Mouse (Mus musculus) liver, embryonic 14.5 days (tissue): ENCODE measurements around the gene Zpbp2. TPM values are rescaled to one million over a fixed set of nuclear protein-coding genes. Genes with fewer than 3 reads are reported as not detected.
A peak's percentile ranks its signal among the peaks of the same experiment; 100 is the strongest.

Experiments
- ATAC-seq: fragments of 200-750 bp; cut with Nextera tagmentation; 2 replicates; pipeline ENCODE4 v1.8.0; 2017; ENCODE audit warnings: moderate number of reproducible peaks, mild to moderate bottlenecking, moderate library complexity; ENCODE audit not compliant: insufficient read depth
- DNase-seq, 3 experiments: peaks; one replicate each; pipeline ENCODE4 v3.0.0-alpha.2; 2012 to 2013; ENCODE audit warnings: low read depth in 3 of 3, low spot score in 3 of 3
- H3K27ac ChIP-seq: fragments of 300-500 bp; sonication (generic); 2 replicates; pipeline ENCODE4 v1.5.1; 2014; ENCODE audit warnings: moderate library complexity, mild to moderate bottlenecking, control low read depth, inconsistent platforms
- H3K27me3 ChIP-seq: fragments of 300-500 bp; sonication (generic); 2 replicates; pipeline ENCODE4 v1.6.1; 2014; ENCODE audit warnings: mild to moderate bottlenecking, low read length, moderate library complexity; ENCODE audit not compliant: control insufficient read depth, insufficient read depth
- H3K36me3 ChIP-seq: fragments of 300-500 bp; sonication (generic); replicated peaks from 2 replicates; pipeline ENCODE4 v1.6.1; 2014; ENCODE audit warnings: low read depth; ENCODE audit not compliant: control insufficient read depth, insufficient read depth
- H3K4me1 ChIP-seq, 2 experiments: fragments of 200-500 bp in 1 of 2; fragments of 300-500 bp in 1 of 2; sonication (generic) in 1 of 2; replicated peaks; 2 replicates each; pipeline ENCODE4 v1.6.1; 2012 to 2014; ENCODE audit warnings: antibody characterized with exemption in 1 of 2, inconsistent platforms in 1 of 2, low read length in 1 of 2; ENCODE audit not compliant: control insufficient read depth in 2 of 2, insufficient read depth in 2 of 2
- H3K4me2 ChIP-seq: fragments of 300-500 bp; sonication (generic); 2 replicates; pipeline ENCODE4 v1.6.1; 2014; ENCODE audit warnings: low read depth, mild to moderate bottlenecking, control low read depth, moderate library complexity
- H3K4me3 ChIP-seq, 2 experiments: fragments of 200-500 bp in 1 of 2; fragments of 300-500 bp in 1 of 2; sonication (generic) in 1 of 2; 2 replicates each; pipeline ENCODE4 v1.5.1; 2012 to 2014; ENCODE audit warnings: low read depth in 2 of 2, low read length in 2 of 2, mild to moderate bottlenecking in 2 of 2, control low read depth in 1 of 2, inconsistent platforms in 1 of 2, moderate library complexity in 1 of 2; ENCODE audit not compliant: insufficient read depth in 1 of 2
- H3K9ac ChIP-seq: fragments of 300-500 bp; sonication (generic); replicated peaks from 2 replicates; pipeline ENCODE4 v1.6.1; 2014; ENCODE audit warnings: mild to moderate bottlenecking, control low read depth, moderate library complexity
- H3K9me3 ChIP-seq: fragments of 300-500 bp; sonication (generic); 2 replicates; pipeline ENCODE4 v1.6.1; 2016; ENCODE audit warnings: low read length, mixed read lengths; ENCODE audit not compliant: control insufficient read depth
- CTCF ChIP-seq: IDR thresholded peaks from 2 replicates; pipeline ENCODE4 v1.5.1; 2016; ENCODE audit warnings: antibody characterized with exemption, low read depth, control low read depth
- EP300 ChIP-seq: IDR thresholded peaks from 2 replicates; pipeline ENCODE4 v1.6.1; 2016; ENCODE audit warnings: antibody characterized with exemption, low read depth
- WGBS: fragments of 180-500 bp; shearing (Covaris S2); extraction: QIAGEN DNeasy Blood & Tissue Kit; methylation state at CpG from one replicate; pipeline ENCODE4 v1.1.7; 2014; ENCODE audit not compliant: insufficient replicate concordance; 5-methylcytosine and 5-hydroxymethylcytosine counted together
- polyA plus RNA-seq, 2 experiments: library from polyadenylated mRNA; depleted of rRNA in 1 of 2; stranded (reverse) in 1 of 2; unstranded in 1 of 2; fragments of >200 nt; fragmentation: Nextera tagmentation in 1 of 2; extraction: Ambion mirVana in 1 of 2; gene quantifications; 2 replicates each; pipeline versions ENCODE4 v1.2.1 to v1.2.3; 2012 to 2014

Zpbp2 gene
- polyA plus RNA-seq, 2 experiments: 0.44 to 0.76 TPM

DNA sequence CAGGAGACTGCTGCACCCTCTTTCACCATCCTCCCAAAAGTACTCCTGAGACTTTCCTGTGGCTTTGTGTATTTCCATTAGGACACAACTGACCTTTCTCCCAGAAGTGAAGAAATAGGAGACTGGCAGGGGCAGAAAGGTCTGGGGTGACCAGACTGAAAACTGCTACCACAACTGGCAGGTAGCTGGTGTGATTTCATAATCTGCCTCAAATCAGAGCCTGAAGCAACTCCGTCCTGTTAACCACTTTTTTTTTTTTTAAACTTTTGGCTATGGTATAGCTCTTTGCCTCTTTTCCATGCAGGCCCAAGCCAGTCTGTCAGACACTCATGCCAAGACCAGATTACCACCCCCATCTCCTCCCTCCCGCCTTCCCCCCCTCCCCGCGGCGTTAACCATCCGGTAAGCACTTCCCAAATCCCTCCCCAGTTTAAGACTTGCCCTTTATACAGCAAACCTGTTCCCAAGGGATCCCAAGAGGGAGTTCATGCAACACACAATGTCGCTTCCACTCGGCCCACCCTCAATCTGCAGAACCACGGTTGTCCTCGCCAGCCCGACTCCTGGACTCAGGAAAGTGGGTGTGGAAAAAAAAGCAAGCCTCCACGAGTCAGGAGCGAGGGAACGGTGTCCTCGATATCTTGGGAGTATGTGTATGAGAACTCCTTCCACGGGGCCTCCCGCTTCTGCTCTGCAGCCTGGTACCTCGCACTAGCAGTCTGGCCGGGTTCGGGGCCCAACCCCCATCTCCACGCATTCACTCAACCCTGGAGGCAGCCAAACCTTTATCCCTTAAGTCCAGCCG is 35.4 kb downstream of the Zpbp2 start:
- no peak for TF ChIP-seq CTCF
- no peak for TF ChIP-seq EP300
- no peaks in the 10 kb centered on the region for H3K9me3 ChIP-seq
- DNase-seq (no peak), ATAC-seq (no peak)
- peaks cover 11% of the 10 kb centered on the region for H3K36me3 ChIP-seq
- H3K27me3 ChIP-seq: no peaks in the 10 kb centered on the region
- peak overlapping the region; percentile 99 for H3K27ac ChIP-seq
- 1% methylated on average over 22 of the region's 22 CpGs for WGBS
- H3K4me3 ChIP-seq: peak overlapping the region; percentile 77 to 98
- H3K4me2 ChIP-seq: peak overlapping the region; percentile 94
- peaks cover 50 to 67% of the 10 kb centered on the region in 2 experiments for H3K4me1 ChIP-seq
- peak overlapping the region; percentile 98 for H3K9ac ChIP-seq

DNA sequence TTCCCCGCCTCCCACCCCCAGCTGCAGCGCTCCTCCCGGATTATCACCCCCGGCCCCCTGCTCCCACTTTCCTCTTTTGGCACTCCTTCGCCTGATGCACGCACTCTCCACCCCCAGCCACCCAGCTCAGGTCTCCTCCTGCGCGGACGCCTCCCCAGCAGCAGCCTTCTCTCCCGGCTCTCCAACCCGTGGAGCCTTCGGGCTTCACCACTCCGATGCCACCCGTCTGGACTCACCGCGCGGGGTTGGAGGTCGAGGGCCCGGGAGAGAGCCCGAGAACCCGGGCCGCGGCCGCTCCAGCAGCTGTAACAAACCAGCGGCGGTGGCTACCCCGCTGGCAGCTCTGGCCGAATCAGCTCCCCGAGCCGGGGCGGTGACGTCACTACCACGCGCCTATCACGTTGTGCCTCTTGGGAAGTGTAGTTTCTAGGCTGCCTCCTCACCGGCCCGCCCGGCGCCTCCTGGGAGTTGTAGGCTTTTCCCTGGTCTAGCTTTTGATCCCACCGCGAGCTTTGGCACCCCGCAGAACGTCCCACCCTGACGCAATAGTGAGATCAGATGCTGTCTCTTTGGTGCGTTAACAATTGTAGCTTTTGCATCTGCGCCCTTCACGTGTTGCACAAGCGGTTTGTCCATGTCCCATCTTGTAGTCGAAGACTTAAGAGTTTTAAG is 36.1 kb downstream of the Zpbp2 start, which contains the start of gene Ormdl3:
Ormdl3 (minus strand) TSS at position 477 of the 672 bp plus-strand sequence.
- Histone ChIP-seq H3K4me1 (peaks cover 50 to 62% of the 10 kb centered on the region in 2 experiments), H3K4me3 (peak within 1 kb of the TSS; percentile 77 to 98)
- WGBS: 1% methylated on average over 49 of the region's 49 CpGs

DNA sequence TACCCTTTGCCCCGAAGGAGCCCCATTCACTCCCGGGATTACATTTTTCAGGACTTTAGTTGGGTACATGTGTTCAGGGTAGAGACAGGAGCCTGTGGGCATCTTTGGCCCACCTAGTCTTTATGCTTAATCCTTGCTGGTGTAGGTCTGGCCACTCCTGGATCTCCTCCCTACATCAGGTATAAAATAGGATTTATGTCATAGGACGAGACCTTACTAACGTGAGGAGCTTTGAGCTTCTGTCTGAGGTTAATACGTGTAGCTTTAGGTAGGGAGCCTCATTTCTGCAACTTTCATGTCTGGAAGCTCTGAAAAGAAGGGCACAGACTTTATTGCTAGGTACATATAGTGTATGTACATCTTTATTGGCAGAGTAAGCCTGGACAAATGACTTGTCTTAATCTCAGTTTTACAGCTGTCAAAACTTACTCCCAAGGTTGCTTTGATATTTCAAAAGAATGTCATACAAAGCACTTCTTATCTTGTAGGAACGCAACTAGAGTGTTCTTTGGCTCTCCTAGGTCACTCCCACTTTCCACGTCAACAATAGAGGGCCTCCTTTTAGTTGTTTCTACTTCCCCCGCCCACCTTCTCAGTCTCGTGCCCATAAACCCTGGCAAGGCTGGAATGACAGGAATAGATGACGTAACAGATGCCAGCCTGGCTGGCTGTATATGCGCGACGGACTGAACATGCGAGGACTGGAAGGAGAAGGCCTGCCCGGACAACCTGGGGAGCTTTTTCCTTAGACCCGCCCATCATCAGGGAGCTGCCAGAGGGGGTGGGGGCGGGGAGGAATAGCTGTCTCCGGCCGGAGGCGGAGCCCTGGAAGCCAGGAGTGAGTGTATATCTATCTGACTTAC is 37.0 kb downstream of the Zpbp2 start:
- Histone ChIP-seq H3K4me1 (peaks cover 50 to 60% of the 10 kb centered on the region in 2 experiments), H3K4me2 (peak overlapping the region; percentile 94), H3K36me3 (peaks cover 7% of the 10 kb centered on the region), H3K27ac (peak overlapping the region; percentile 95), H3K27me3 (peaks cover 3% of the 10 kb centered on the region; the same call in 1 of the 2 replicates), H3K9ac (peak overlapping the region; percentile 73), H3K9me3 (no peaks in the 10 kb centered on the region), H3K4me3 (peak overlapping the region; percentile 73 to 98)
- DNase-seq (peak; percentile 79 to 90 (median 83)), ATAC-seq (peak; percentile 66)
- TF ChIP-seq CTCF (no peak), EP300 (peak; percentile 34; the same call in 1 of the 2 replicates)
- WGBS: 5% methylated on average over 20 of the region's 20 CpGs

More for the DNA sequence above, 36.1 kb downstream of the Zpbp2 start, which contains the start of gene Ormdl3:
- Histone ChIP-seq H3K4me2 (peak within 1 kb of the TSS; percentile 94), H3K36me3 (peaks cover 10% of the 10 kb centered on the region), H3K9me3 (no peaks in the 10 kb centered on the region), H3K27me3 (no peaks in the 10 kb centered on the region), H3K9ac (peak within 1 kb of the TSS; percentile 98), H3K27ac (peak within 1 kb of the TSS; percentile 95)
- peak; percentile 16; the same call in 1 of the 2 replicates for TF ChIP-seq EP300
- TF ChIP-seq CTCF: no peak
- peak; percentile 67 for ATAC-seq
- DNase-seq: peak; percentile 96 to 97 (median 96)

DNA sequence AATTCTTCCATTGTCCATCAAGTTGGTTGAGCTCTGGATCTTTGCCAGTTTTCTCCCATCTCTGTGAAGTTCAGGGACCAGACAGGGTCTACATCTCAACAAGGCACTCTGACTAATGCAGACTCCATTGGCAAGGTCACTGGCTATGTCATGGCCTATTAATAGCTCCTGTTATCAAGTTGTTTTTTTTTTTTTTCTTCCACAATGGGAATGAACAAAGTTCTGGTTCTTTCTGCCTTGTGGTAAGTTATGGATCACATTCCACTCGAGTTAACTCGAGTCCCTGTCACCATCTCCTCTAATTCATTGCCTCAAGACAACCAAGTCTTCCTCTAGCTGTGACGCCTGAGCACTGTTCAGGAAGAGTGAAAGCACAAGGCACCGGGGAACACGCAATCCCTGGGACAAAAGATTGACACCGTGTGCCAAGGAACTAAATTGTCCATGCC is 38.0 kb downstream of the Zpbp2 start:
- Histone ChIP-seq H3K4me2 (peak overlapping the region; percentile 94), H3K27ac (peak overlapping the region; percentile 95), H3K4me1 (peaks cover 46 to 53% of the 10 kb centered on the region in 2 experiments), H3K27me3 (peaks cover 3% of the 10 kb centered on the region; the same call in 1 of the 2 replicates), H3K36me3 (0 out of 2 replicates have a peak, but pooled peaks cover 3% of the 10 kb centered on the region), H3K4me3 (peak overlapping the region in 1 of 2 experiments; percentile 98; a peak in 1 of 4 replicates), H3K9ac (peak overlapping the region; percentile 73), H3K9me3 (no peaks in the 10 kb centered on the region)
- 49% methylated on average over 6 of the region's 6 CpGs for WGBS
- ATAC-seq: no peak
- TF ChIP-seq EP300 (no peak), CTCF (no peak)
- DNase-seq: no peak
